Mouse (Mus musculus) urinary bladder, postnatal 25 days (tissue): ENCODE measurements around the gene Tcf20.
A peak's percentile ranks its signal among the peaks of the same experiment; 100 is the strongest.

Source experiments
- DNase-seq: peaks from one replicate; pipeline ENCODE4 v3.0.0; 2022; ENCODE audit warnings: low spot score

The Tcf20 gene

DNA sequence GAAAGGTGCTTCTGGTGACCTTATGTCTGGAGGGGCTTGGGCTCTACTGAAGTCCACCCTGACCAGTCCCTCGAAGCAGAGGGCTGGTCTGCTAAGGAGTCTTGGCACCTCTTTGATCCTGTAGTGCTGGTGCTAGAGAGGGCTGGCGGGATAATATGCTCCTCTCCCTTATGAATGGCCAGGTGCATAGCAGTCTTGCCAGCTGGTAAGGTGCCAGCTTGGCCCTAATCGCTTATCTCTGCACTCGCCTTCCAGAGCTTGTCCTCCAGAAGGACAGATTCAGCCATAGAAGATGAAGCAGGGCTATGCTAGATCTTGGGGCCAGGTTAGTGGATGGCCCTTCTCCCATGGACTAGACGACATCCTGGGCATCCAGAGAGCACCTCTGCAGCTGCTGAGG lies 64.1 kb downstream of the Tcf20 start:
- DNase-seq = no peak

DNA sequence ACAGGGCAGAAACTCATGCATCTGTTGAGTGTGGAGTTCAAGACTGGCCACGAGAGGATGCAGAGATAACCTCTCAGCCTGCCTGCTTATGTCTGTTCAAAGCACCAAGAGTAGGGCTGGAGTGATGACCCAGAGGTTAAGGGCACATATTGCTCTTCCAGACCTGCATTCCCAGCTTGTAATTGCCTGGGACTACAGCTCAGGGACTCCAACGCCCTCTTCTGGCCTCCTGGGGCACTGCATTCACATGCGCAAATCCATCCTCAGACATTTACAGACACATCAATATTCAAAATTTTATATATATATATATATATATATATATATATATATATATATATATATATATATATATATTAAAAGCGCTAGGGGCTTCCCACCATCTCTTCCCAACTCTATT lies 64.9 kb downstream of the Tcf20 start:
- no peak for DNase-seq

DNA sequence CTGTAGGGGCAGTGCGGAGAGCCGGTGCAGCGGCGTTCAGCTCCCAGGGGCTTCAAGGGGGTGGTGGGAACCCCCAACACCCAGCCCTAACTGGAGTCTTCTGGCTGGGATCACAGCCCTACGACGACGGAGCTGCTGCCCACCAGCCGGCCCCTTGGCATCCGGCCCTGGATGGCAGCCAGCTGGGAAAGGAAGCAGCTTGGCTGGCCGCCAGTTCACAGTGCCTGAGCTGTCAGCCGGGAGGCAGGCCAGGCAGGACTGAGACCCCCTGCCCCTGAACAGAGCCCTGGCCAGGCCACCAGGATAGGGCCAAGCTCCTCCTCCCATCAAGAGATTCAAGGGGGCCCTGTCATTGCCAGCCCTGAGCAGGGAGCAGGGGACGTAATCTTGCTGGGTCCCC lies 65.6 kb downstream of the Tcf20 start:
- DNase-seq = no peak

DNA sequence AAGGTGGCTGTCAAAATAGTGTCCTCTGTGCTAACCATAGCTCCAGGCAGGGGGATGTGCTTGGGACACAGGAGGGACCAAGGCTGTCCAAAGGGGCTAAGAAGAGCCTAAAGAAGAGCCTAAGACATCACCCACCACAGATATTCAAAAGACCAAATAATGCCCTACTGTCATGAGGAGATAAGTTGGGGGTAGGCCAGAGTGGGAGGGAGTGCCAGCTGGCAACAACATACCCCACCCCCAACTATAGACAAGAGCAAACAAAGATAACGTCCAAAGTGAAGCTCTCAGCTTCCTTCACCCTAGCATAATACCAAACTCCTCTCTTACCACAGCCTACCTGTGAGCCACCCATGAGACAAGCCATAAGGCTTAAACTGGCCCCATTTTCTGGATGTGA lies 66.1 kb downstream of the Tcf20 start:
- DNase-seq = no peak

DNA sequence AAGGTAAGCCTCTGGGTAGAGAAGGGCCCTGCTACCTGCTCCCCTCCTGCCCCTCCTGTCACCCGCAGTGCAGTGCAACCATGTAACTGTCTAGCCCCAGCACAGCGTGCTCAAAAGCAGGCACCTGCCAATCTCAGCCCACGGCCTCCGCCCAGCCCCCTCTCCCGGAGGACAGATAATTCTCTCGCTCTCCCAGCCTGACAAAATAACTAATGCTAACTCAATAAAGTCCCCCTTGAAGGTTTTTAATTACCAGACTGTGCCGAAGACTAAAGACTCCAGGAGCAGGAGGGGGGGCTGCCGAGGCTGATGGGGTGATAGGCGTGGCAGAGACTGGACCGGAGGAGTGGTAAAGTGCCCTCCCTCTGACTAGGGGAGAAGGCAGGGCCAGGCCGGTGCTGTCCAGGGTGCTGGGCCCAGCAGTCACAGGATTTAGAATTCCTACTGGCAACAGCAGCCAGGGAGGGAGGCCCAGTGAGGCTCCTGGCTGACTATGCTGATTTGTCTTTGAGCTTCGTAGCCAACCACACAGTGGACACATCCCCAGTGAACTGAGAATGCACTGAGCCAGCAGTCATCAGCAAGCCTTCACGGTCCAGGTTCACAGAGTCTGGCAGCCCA lies 66.7 kb downstream of the Tcf20 start:
- DNase-seq = peak; percentile 46

DNA sequence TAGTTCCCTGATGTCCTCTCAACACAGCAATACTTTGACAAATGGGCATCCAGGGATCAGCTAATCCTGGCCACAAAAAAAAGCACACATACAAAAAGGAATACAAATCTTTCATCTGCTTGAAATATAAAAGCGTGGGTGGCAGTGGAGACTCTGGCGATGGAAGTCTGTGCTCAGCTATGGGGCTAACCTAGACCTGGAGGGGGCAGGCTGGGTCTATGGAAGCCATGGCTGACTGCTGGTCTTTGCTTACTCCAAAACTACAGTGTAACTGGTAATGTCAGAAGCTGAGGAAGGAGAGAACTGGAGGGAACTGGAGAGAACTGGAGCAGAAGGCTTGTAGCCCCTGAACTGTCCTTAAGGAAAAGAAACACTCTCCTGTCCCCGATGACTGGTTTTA lies 69.7 kb downstream of the Tcf20 start:
- DNase-seq = no peak

DNA sequence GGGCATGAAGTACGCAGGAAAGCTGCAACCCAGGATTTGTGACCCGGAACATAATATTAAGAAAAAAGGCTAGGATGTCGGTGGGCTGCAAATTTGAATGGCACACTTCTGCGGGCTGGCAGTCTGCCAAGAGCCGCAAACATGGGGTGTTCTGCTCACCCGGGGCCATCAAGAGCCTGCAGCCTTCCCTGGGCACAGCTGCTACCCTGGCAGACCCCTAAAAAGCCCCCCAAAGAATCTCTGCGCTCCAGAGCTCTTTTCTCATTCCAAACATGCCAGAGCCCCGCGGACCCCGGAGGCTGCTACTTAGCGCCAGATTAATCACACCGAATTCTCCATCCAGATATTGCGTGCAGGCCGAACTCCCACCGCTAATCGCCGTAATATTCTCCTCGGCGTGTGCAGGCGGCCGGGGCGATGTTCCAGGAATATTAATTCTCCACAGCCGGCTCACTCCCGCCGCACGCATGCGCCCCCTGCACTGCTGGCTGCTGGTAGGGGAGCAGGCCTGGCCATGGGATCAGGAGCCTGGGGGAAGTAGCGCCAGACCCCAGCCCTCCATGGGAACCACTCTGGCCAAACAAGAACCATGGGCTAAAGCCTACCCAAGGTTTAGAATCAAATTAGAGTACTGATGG lies 70.3 kb downstream of the Tcf20 start:
- DNase-seq = no peak

DNA sequence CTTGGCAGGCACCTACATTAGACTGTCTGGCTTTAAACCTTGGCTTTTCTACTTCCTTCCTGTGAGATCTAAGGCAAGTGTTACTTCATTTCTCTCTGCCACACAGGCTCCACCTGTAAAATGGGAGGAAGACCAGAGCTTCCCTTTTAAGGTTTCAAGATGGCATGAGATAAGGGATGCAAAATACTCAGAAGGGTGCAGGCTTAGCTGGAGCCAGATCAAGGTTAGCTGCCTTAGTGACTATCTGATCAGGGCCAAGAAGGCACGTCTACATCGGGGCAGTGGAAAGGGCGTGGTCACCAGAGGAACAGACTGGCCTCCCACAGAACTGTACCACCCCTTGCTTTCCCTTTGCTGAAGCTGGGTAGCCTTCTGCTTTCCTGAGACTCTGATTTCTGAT lies 73.2 kb downstream of the Tcf20 start:
- DNase-seq = no peak

DNA sequence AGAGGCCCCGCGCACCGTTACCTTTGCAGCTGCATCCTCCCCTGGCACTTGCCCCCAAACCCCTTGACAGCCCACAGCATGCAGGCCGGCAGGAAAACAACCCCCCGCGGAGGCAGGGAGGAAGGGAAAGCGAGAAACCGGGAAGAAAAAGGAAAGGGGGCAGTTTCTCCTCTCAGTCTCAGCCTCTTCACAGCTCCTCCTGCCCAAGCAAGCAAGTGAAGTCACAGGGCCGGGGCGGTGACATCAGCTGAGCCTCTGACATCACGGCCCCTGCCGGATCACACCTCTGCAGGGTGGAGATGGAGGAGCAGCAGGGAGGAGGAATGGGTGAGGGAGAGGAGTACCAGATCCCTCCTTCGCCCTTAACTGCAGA lies 75.7 kb downstream of the Tcf20 start:
- DNase-seq = no peak

DNA sequence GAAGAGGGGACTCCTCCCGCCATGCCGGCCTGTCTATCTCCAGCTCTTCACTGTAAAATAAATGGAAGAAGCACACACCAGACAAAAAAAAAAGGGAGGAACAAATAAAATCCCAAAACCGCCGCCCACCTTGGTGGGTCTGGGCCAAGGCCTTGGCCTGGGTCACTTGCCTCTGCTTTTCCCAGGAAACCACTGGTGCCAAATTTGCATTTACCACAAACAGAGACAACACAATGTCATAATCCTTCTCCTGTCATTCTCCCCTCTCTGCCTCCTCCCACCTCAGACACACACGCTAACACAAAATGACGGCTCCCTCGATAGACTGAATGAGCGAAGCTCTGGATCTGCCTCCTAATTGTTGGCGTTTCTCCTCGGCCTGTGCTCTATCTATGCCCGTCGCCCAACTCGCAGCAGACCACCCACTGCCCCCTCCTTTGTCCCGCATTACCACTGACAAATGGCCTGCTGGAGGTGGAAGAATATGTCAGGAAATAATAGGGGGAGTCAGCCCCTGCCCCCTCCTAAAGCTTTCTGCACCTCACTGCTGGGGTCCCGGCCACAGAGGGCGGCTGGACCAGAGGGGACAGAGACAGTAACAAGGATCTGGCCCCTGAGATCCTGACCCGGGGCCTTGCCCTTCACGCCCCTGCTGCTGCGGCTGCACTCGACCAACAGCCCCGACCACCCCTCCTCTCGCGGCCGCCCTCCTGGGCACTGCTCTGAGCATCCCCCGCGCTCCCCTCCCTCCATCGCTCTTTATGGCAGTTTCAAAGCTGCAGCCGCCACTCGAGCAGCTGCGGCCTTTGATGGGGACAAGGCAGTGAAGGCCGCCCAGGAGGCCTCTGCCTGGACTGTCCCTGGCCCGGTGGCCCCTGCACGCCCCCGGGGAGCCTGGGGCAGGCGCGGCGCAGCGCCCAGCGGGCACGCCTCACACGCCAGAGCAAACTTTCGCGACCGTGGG lies 76.4 kb downstream of the Tcf20 start:
- no peak for DNase-seq

DNA sequence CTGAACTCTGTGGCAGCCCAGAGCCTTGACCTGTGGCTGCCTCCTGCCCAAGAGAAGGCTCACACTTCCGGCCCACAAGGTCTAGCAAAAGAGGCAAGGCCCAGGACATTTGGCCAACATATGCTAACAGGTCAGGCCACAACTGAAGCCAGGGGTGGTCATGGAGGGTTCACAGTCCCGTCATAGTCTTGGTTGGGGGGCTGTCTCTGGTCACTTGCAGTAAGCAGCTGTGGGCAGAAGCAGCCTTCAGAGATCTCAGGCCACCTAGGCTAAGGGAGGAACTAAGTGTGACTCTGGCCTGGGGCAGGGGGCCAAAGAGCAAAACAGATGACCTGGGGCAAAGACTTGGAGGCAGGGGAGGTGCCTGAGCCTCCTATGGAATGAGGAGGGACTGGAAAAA lies 77.1 kb downstream of the Tcf20 start:
- DNase-seq = no peak

DNA sequence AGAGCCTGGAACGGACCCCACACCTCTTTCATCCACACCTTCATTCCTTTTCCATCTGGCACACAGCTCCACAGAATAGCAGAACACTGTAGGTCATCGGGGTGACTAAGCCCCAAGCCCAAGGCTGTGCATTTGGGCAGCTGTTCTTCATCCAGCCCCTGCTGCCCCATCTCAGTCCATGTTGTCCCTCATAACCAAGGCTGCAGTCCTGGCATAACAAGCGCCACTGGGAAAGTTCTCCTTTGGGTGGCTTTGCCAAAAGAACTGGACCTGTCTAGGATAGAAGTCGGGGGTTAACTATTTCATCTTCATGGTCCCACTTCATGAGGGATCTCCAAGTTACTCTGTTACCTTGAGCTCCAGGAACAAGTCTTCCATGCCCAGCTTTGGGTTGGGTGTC lies 77.9 kb downstream of the Tcf20 start:
- DNase-seq = no peak

DNA sequence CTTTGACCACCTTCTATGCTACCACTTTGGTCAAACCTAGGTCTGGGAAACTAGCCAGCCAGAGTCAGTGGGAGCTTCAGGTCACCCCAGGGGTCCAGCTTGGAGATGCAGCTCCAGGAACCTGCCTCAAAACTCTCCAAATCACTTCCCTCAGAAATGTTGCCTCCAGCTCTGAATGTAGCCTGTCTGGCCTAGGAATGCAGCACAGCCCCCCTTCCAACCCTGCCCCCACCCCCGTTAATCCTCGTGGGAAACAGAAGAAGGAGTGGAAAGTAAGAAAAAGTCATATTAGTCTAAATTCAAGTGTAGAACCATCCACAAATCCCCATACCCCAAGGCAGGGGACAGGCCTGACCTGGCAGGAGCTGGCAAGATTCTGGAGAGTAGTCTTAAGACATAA lies 79.2 kb downstream of the Tcf20 start:
- no peak for DNase-seq

DNA sequence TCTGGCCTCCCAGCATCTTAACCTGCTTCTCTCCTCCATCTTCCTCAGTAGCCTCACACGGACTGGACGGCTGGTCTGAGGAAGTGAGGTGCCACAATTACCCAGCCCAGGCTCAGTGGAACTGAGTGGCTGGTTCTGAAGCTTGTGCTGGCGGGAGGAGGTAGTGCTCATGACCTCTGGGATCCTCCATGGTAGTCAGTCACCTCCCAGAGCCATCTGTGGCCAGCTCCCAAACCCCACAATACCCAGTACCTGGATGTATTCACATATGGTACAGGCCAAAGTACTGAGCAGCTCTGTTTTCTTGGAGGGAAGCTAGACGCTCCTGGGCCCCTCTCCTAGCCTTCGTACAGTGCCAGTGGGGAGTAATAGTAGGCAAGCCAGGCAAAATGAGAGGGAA lies 80.4 kb downstream of the Tcf20 start:
- no peak for DNase-seq

DNA sequence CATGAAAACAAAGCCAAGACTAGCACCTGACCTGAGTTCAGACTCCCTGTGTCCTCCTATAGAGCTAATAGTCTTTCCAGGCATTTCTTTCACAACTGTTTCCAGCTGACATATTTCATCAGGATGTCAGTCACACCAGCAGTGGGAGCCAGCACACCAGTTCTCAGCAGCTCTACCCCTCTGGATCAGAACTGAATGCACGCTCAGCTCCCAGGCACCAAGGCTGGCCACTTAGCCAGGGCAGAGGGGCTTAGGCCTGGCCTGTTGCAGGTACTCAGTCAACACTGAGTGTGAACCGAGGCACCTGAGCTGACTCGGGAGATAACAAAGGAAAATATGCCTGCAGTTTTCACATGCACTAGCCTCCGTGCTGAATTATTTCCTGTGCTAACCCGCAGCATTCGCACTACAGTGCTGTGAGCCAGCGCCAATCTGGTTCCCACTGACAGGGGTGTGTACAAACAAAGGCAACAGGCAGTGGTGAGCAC lies 81.1 kb downstream of the Tcf20 start:
- no peak for DNase-seq

DNA sequence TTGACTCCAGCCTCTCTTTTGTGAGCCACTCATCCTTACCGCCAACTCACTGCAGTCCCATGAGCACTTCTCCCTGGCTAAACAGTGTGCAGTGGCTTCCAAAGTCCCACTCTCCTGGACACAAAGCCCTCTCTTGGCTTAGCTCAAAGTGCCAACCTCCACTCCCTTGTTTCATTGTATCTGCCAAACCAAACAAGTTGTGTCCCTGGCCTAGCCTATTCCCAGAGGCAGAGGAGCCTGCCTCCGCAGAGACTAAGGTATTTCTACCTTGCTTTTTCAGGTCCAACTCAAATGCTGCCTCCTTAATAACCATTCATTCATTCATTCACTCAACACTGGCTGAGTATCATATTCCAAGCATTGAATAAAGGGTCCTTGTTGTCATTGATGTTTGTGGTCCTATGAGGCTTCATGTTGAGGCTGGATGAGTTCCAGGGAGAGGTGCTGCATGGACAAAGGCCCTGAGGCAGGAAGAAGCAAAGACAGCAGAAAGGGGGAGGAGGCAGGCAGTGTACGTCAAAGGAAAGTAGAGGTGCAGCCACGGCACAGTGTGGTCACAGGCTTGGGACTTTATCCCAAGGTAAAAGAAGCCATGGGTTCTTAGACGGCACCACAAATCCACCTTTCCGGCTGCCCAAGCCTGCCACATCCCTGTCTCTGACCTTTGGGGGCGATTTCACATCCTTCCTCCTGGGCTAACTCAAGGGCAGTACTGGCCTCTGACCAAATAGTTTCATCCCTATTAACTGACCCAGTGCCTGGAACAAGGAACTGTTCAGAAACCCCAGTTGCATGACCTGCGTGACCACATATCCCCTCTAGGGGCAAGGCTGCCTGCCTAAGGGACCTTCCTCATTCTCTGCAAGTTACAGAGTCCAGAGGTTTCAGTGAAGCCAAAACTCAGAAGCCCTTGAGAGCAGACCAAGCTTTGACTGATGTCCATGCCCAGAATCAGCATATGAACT lies 82.0 kb downstream of the Tcf20 start:
- DNase-seq = no peak

DNA sequence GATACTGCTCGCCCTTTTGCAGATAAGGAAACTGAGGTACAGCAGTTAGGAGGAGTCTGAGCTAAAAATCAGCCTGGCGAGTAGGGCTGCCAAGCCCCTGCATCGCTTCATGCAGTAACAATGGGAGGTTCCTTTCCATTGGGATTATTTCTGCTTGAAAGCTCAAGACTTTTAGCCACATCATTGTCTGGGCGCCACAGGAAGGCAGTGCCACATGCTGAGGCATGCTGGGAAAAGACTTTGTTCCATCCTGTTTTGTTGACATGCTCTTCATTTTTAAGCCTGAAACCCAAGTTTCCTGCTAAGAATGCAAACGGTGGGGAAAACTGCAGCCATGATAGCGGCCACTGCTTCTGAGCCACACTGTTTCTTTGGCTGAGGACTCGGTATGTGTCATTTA lies 83.1 kb downstream of the Tcf20 start:
- no peak for DNase-seq

DNA sequence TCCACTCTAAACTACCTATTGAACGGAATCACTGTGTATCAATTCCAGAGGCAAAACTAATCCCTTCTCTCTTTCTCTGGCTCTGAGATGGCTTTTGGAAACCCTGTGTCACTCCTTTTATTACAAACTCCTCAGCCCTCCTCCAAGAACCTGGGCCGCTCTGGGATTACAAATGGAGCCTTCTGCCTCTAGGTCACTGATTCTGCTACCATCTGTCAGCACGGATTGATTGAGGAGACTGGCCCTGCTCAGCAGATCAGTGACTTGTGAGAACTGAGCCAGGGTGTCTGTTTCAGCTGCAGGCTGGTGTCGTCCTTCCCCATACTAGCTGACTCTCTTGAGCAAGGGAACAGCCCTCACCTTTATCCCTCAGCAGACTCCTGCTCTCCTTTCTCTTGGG lies 85.2 kb downstream of the Tcf20 start:
- DNase-seq = no peak

DNA sequence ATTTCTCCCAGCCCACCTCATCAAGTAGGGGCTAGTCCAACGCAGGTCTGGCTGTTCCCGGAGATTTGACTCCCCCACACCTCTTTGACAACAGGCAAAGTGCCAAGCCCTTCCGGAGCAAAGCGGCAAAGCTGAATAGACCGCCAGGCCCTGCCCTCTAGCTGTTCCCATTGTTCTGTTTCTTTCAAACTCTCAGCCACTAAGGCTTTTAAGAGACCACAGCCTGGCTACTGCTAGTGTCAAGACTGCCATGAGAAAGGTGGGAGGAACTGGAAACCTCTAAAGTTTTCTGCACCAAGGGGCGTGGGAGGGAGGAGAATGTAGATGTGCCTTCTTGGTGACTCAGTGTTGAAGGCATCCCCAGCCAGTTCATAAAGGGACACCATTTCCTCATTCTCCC lies 86.4 kb downstream of the Tcf20 start:
- DNase-seq = no peak

DNA sequence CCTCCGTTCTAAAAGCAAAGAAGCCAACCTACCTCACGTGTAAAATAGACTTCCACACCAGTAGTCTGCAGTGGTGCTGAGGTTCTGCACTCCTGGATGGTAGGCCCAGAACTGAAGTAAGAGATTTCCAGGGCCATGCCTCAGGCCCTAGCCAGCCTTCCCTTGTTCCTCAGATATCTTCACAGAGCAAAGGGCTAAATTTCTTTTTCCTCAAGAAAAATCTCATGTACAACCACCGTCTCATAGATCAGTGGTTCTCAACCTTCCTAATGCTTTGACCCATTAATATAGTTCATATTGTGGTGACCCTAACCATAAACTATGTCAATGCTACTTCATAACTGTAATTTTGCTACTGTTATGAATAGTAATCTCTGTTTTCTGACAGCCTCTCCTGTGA lies 87.3 kb downstream of the Tcf20 start:
- no peak for DNase-seq

DNA sequence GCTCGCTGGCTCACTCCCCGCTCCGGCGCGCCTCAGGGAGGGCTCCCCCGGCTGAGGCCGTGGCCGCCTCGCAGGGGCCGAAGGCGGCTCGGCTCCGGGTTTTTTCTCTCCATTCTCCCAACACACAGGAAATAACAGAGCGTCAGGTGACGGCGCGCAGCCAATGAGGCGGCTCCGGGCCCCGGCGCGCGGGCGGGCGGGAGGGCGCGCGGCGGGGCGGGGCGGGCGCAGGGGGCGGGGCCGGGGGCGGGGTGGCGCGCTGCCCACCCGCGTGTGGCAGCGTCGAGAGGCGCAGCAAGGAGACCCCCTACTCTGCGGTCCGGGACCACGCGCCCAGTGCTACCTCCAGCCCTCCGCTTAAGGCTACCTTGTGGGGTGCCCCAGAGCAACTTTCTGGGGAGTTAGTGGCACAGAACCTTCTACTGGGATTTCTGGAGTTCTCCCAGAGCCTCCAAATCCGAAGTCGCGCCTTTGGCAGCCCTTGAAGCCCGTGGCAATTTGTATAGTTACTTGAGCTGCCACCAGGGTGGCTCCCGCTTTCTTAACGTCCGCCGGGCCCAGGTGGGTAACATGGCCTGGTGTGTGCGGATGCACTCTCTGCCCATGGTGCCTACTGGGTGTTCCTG lies 87.9 kb downstream of the Tcf20 start:
- DNase-seq = peak; percentile 75
